Mouse (Mus musculus): ENCODE data around the gene Ccdc9.

GRCm38 (mm10) chr7:16261097-16261496, 25.5 kb downstream of the Ccdc9 start:
- TF ChIP-seq CTCF (conservative IDR thresholded peaks at IDR 0.05 in 1 of 2, IDR thresholded peaks at IDR 0.05 in 1 of 2; ENCODE audit: low read depth in 2 of 2, low read length in 2 of 2) (no peak), HCFC1 (IDR thresholded peaks at IDR 0.05; ENCODE audit: low read depth, low read length) (no peak), MYC (IDR thresholded peaks at IDR 0.05; ENCODE audit: low read depth, low read length) (no peak), EP300 (IDR thresholded peaks at IDR 0.05; ENCODE audit: low read length) (no peak), UBTF (IDR thresholded peaks at IDR 0.05; ENCODE audit: low read depth, low read length) (no peak), RCOR1 (conservative IDR thresholded peaks at IDR 0.05; ENCODE audit: low read depth, low read length) (no peak), TCF12 (IDR thresholded peaks at IDR 0.05; ENCODE audit: low read depth, low read length) (no peak), MAX (IDR thresholded peaks at IDR 0.05; ENCODE audit: low read length) (no peak), ELF1 (IDR thresholded peaks at IDR 0.05; ENCODE audit: low read depth, low read length) (no peak), KAT2A (IDR thresholded peaks at IDR 0.05; ENCODE audit: insufficient replicate concordance, low read length) (no peak), MAFK (IDR thresholded peaks at IDR 0.05; ENCODE audit: insufficient replicate concordance, low read length) (no peak), E2F4 (IDR thresholded peaks at IDR 0.05; ENCODE audit: insufficient replicate concordance, low read depth, low read length) (no peak)
